Mouse (Mus musculus) lung, adult 2 months (tissue): ENCODE measurements around the gene Txnip.

Source experiments
- CTCF ChIP-seq: fragments of 200-500 bp; IDR thresholded peaks from 2 replicates; pipeline ENCODE4 v1.5.1; 2011; ENCODE audit warnings: mild to moderate bottlenecking, low read length, control low read depth; ENCODE audit not compliant: insufficient read depth
- POLR2A ChIP-seq: fragments of 200-500 bp; IDR thresholded peaks from 2 replicates; pipeline ENCODE4 v1.6.1; 2011; ENCODE audit warnings: low read depth, mild to moderate bottlenecking, control low read depth, low read length, borderline replicate concordance; ENCODE audit errors: extremely low read depth

GRCm38 (mm10) chr3:96603311-96603710 lies 45.6 kb downstream of the Txnip start:
- TF ChIP-seq CTCF = no peak
- no peak for TF ChIP-seq POLR2A
